In genomic region chr5:116392603-116393002, GRCm38 (mm10) we compare ENCODE assay signal across 11 mouse cellular contexts. TPM values are rescaled to one million over a fixed set of nuclear protein-coding genes. Genes with fewer than 3 reads are reported as not detected.
DNase-seq lines count a peak whose midpoint lies in the region; ATAC-seq lines count a peak whose summit lies in the region.
"Had no signal": no experiment of that assay in that cellular context is flagged by ENCODE, and none has a peak within 500 bp of the region (broad histone marks: within the 10 kb centered on the region; RNA-seq: fewer than 3 reads in every experiment).

No protein-coding gene starts in this region.

- intact Hi-C loops in heart, postnatal 14 days (cut with DNase I), result no loop called here

- ATAC-seq in erythroblast, adult 5-6 weeks (replicated peaks; ENCODE audit: low FRiP score, poor library complexity, severe bottlenecking), result no peak
- no peak for ATAC-seq in frontal cortex, adult (ENCODE audit: low TSS enrichment)
- ATAC-seq: forebrain, postnatal 0 days; hindbrain, embryonic 16.5 days had no signal

- DNase-seq in gastrocnemius, adult 18-20 months (ENCODE audit: low spot score), result peak; percentile 72
- no peak for DNase-seq in gastrocnemius, postnatal 4 days (ENCODE audit: low spot score in 2 of 2)
- DNase-seq in ovary, adult 18-20 months (ENCODE audit: low spot score), result peak; percentile 26
- no peak for DNase-seq in ovary, postnatal 10 days (ENCODE audit: low spot score)
- DNase-seq in heart, postnatal 14 days, result peak; percentile 18 to 27
- no peak for DNase-seq in urinary bladder, postnatal 10 days (ENCODE audit: low spot score)
- DNase-seq: cerebellum, postnatal 36 days; forebrain, postnatal 0 days had no signal

RNA-seq across cellular contexts. Expression of gene Hspb8, which starts 30.1 kb away (rescaled TPM):
- total RNA-seq in gastrocnemius, adult 18-20 months (2021), result 100 to 1,000 TPM; 232 to 400 TPM
- 100 to 1,000 TPM; 188 to 208 TPM for total RNA-seq in gastrocnemius, postnatal 4 days (2021)
- total RNA-seq in heart, postnatal 14 days (2021), result 100 to 1,000 TPM; 234 to 252 TPM
- total RNA-seq in erythroblast, adult 5-6 weeks (2015; ENCODE audit: low replicate concordance), result not detected in 2 replicates
- total RNA-seq in erythroblast, adult 5-6 weeks (2017; ENCODE audit: low replicate concordance), result not detected in 2 replicates

Comparison
In these comparisons a context has a peak if more than half of its experiments do, and no peak if none do; other contexts are left out.
1. DNase-seq: peak in gastrocnemius, adult 18-20 months (single experiment), ovary, adult 18-20 months (single experiment) and heart, postnatal 14 days (2 of 2); none in gastrocnemius, postnatal 4 days (0 of 2), ovary, postnatal 10 days (single experiment) and urinary bladder, postnatal 10 days (single experiment).
2. RNA of gene Hspb8, which starts 30.1 kb away (total RNA-seq): 232 to 400 TPM in gastrocnemius, adult 18-20 months, 234 to 252 TPM in heart, postnatal 14 days and 188 to 208 TPM in gastrocnemius, postnatal 4 days; not detected in erythroblast, adult 5-6 weeks; every median in the first group is over 100 times any median in the second.